Mouse (Mus musculus) olfactory bulb, adult 2 months (tissue): Measurements from ENCODE around the gene 4931409K22Rik. TPM values are rescaled to one million over a fixed set of nuclear protein-coding genes. Genes with fewer than 3 reads are reported as not detected.
A peak's percentile ranks its signal among the peaks of the same experiment; 100 is the strongest.

Experiments
- H3K27ac ChIP-seq: fragments of 200-500 bp; 2 replicates; pipeline ENCODE4 v1.5.1; 2012; ENCODE audit warnings: low read depth, low read length; ENCODE audit not compliant: insufficient read depth
- H3K4me1 ChIP-seq: fragments of 200-500 bp; 2 replicates; pipeline ENCODE4 v1.6.1; 2012; ENCODE audit warnings: low read length; ENCODE audit not compliant: control insufficient read depth, insufficient read depth
- H3K4me3 ChIP-seq: fragments of 200-500 bp; 2 replicates; pipeline ENCODE4 v1.5.1; 2012; ENCODE audit warnings: mild to moderate bottlenecking, low read depth, low read length, moderate library complexity; ENCODE audit not compliant: insufficient read depth
- CTCF ChIP-seq: fragments of 200-500 bp; IDR thresholded peaks from 2 replicates; pipeline ENCODE4 v1.5.1; 2012; ENCODE audit warnings: low read depth, mild to moderate bottlenecking, low read length, moderate library complexity; ENCODE audit not compliant: insufficient read depth
- POLR2A ChIP-seq: fragments of 200-500 bp; IDR thresholded peaks from 2 replicates; pipeline ENCODE4 v1.6.1; 2012; ENCODE audit warnings: mild to moderate bottlenecking, low read depth, low read length, moderate library complexity; ENCODE audit not compliant: insufficient read depth
- WGBS: fragments of 180-500 bp; shearing (Covaris S2); methylation state at CpG from one replicate; pipeline ENCODE4 v1.1.7; 2018; 5-methylcytosine and 5-hydroxymethylcytosine counted together
- polyA plus RNA-seq: library from polyadenylated mRNA; stranded (reverse); fragments of >200 nt; gene quantifications from 2 replicates; pipeline ENCODE4 v1.2.4, GENCODE M21; 2012; ENCODE audit warnings: low replicate concordance; ENCODE audit not compliant: missing spikeins, insufficient read depth, insufficient read length

The 4931409K22Rik gene
- polyA plus RNA-seq, result not detected in 2 replicates

- WGBS, result 86% methylated on average over 2 of the region's 2 CpGs
- Histone ChIP-seq H3K4me1 (no peaks in the 10 kb centered on the region), H3K4me3 (no peak within 1 kb of the TSS), H3K27ac (no peak within 1 kb of the TSS)
- TF ChIP-seq POLR2A (no peak), CTCF (no peak)
These were observed at the start of gene 4931409K22Rik for GRCm38 (mm10) chr5:24556709-24557108. 4931409K22Rik (minus strand) TSS chr5:24556809.

- Histone ChIP-seq H3K4me3 (peak overlapping the region; percentile 72), H3K4me1 (peaks cover 52% of the 10 kb centered on the region), H3K27ac (peak overlapping the region; percentile 91)
- 12% methylated on average over 14 of the region's 14 CpGs for WGBS
- TF ChIP-seq POLR2A (no peak), CTCF (no peak)
These were observed 49.5 kb upstream of the 4931409K22Rik start for GRCm38 (mm10) chr5:24605980-24606665.

DNA sequence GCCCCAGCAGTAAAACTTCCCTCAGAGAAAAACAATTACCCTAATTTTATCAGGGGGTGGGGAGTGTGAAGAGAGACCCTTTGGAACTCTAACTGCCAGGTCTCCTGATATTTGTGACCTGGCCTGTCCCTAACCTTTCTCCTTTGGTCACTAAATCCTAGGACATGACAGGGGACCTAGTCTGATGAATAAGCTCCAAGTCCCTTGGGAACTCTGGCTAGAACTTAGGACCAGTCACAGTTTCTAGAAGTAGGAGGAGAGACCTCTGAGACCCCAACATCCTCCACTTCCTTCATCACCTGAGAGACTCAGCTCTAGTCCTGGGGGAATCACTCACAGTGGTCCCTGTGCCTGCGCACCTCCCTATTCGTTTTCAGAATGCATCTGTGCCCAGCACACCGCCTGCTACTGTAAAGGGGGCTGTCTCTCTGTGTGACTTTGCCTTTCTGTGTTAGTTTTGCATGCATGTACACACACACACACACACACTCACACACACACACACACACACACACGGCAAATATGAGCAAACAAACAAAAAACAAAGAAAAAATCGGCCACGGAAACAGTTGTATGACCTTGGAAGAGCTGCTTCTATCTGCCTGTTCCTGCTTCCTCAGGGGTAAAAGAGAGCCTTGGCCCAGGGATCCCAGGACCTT is 48.8 kb upstream of the 4931409K22Rik start:
- Histone ChIP-seq H3K27ac (peak overlapping the region; percentile 91), H3K4me1 (peaks cover 55% of the 10 kb centered on the region), H3K4me3 (peak overlapping the region; percentile 72)
- TF ChIP-seq POLR2A, result no peak
- no peak for TF ChIP-seq CTCF
- WGBS, result 13% methylated on average over 6 of the region's 6 CpGs

DNA sequence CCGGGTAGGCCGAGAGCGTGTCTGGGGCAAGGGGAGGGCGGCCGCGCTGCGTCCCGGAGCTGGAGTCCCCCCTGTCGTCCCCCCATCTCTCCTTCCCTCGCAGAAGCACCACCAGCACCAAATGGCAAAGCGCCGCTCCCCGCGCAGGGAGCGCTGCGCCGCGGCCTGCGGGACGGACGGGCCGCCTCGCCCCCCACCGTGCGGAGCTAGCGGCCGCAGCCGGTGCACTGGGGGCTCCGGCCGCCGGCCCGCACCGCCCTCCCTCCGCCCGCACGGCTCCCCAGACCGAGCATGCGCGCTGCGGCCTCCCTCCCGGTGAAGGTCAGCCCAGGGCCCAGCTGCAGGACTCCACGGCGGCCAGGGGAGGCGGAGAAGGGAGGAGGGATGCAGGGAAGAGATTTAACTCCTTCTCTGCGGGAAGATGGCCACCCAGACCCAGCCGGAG is 48.1 kb upstream of the 4931409K22Rik start:
- Histone ChIP-seq H3K4me1 (peaks cover 55% of the 10 kb centered on the region), H3K27ac (peak overlapping the region; percentile 91), H3K4me3 (peak overlapping the region; percentile 72)
- TF ChIP-seq POLR2A (peak; percentile 89), CTCF (no peak)
- 1% methylated on average over 42 of the region's 46 CpGs for WGBS

DNA sequence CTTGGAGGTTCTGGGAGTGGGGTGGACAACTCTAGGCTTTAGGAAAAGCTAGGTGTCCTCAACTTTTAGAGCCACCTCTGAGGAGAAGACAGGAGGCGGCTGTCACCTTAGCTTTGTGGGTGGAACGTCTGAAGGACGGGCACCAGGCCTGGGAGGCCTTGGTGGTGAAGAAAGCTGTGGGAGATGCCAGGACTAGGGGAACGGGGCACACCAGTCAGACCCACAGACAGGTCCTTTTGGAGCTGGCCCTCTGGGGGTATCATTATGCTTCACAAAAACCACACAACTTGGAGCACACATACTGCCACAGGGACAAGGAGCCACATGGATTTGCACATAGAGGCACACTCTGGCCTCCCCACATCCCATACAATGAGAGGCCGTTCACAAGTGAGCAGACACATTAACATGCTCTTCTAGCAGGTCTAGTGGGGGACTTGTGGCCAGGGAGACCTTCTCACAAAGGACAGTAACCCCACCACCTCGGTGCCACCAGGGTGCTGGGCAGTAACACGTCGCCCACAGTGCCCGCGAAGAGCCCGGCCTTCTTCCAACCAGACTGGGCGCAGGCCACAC is 47.6 kb upstream of the 4931409K22Rik start:
- H3K4me1 ChIP-seq, result peaks cover 57% of the 10 kb centered on the region
- peak overlapping the region; percentile 72 for H3K4me3 ChIP-seq
- peak overlapping the region; percentile 91 for H3K27ac ChIP-seq
- WGBS, result 22% methylated on average over 12 of the region's 12 CpGs
- TF ChIP-seq POLR2A (no peak), CTCF (no peak)

GRCm38 (mm10) chr5:24603431-24604010 is 46.9 kb upstream of the 4931409K22Rik start:
- WGBS, result 76% methylated on average over 8 of the region's 8 CpGs
- Histone ChIP-seq H3K4me3 (no peak overlapping the region), H3K4me1 (peaks cover 61% of the 10 kb centered on the region), H3K27ac (peak overlapping the region; percentile 91)
- TF ChIP-seq CTCF (no peak), POLR2A (no peak)

DNA sequence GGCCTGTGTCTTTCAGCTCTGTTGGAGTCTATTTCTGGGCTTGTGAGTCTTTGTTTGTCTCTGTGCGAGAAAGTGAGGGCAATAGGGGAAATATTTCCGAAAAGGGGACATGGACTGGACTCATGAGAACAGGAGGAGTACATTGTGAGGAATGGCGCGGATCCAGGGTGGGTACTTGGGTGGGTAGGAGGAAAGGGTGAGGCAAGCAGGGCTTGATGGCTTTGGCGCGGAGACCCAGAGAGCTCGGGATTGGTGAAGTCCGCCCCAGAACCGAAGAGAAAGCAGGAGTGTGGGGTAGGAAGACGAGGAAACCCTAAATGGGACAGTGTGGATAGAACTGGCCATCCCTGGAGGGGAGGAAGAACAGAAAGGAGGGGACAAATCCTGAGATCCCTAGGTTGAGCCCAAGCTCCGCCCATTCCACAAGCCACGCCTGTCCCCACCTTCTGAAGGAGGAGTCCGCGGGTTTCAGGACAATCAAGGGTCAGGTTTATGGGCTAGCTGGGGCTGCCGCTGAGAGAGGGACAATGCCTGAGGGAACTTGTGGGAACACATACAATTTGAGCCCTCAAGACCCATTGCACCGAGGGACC is 46.2 kb upstream of the 4931409K22Rik start:
- Histone ChIP-seq H3K4me3 (peak overlapping the region; percentile 54), H3K4me1 (peaks cover 64% of the 10 kb centered on the region), H3K27ac (peak overlapping the region; percentile 91)
- WGBS, result 6% methylated on average over 16 of the region's 16 CpGs
- TF ChIP-seq CTCF, result no peak
- peak; percentile 34; the same call in 1 of the 2 replicates for TF ChIP-seq POLR2A

DNA sequence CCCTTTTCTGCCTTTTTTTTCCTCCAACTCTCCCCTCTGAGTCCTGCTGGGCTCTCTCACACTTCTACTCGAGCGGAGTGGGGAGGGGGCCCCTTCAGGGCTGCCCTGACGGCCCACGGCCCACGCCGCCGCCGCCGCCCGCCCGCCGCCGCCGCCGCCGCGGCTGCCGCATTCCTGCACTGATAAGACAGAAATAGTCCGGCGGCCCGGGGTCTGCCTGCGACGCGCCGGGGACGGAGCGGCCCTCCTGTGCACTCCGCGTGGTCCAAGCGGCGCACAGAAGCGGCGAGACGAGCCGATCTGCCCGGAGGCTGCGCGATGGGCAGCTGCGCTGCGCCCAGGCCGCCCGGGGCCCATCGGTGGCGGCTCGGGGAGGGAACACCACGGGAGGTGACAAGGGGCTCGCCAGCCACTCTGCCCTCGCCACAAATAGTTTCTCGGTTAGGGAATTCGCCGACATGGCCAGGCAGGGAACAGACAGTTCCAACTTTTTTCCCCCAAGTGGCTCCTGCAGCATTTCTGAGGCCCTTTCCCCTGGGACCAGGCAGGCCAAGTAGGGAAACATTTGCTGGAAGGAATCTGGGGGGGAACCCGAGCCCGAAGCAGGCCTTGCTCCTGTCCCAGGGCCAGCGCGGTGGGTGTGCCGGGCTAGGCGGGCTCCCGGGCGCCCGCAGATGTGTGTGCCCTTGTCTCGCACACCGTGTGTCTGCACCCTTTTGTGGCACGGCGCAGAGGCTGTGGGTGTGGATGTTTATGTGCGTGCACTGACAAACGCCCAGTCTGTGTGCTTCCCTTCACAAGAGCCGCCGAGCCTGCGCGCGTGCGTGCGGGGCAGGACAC is 45.5 kb upstream of the 4931409K22Rik start:
- under 1% methylated on average over 73 of the region's 73 CpGs for WGBS
- H3K4me3 ChIP-seq, result peak overlapping the region; percentile 54
- peaks cover 66% of the 10 kb centered on the region for H3K4me1 ChIP-seq
- TF ChIP-seq CTCF (0 out of 2 replicates have a peak, but pooled peaks have one; percentile 0), POLR2A (no peak)
- H3K27ac ChIP-seq, result peak overlapping the region; percentile 91
